Mouse (Mus musculus) kidney, postnatal 0 days (tissue): Measurements from ENCODE around the gene Hlcs. TPM values are rescaled to one million over a fixed set of nuclear protein-coding genes. Genes with fewer than 3 reads are reported as not detected.

ENCODE experiments used
- ATAC-seq: fragments of 200-750 bp; cut with Nextera tagmentation; replicated peaks from 2 replicates; pipeline ENCODE4 v1.8.0; 2017; ENCODE audit warnings: low read depth, moderate number of reproducible peaks, moderate TSS enrichment, moderate library complexity; ENCODE audit not compliant: low FRiP score
- DNase-seq: peaks from one replicate; pipeline ENCODE4 v3.0.0-alpha.2; 2016; ENCODE audit warnings: low spot score
- H3K27ac ChIP-seq: fragments of 300-500 bp; sonication (generic); 2 replicates; pipeline ENCODE4 v1.5.1; 2014; ENCODE audit warnings: mild to moderate bottlenecking
- H3K27me3 ChIP-seq: fragments of 300-500 bp; sonication (generic); 2 replicates; pipeline ENCODE4 v1.6.1; 2014; ENCODE audit warnings: low read length, mixed read lengths; ENCODE audit not compliant: insufficient read depth
- H3K36me3 ChIP-seq: fragments of 300-500 bp; sonication (generic); 2 replicates; pipeline ENCODE4 v1.6.1; 2014; ENCODE audit warnings: low read length, mixed read lengths; ENCODE audit not compliant: insufficient read depth
- H3K4me1 ChIP-seq: fragments of 300-500 bp; sonication (generic); replicated peaks from 2 replicates; pipeline ENCODE4 v1.6.1; 2014; ENCODE audit warnings: antibody characterized with exemption, low read length, mixed read lengths; ENCODE audit not compliant: insufficient read depth
- H3K4me2 ChIP-seq: fragments of 300-500 bp; sonication (generic); 2 replicates; pipeline ENCODE4 v1.6.1; 2014; ENCODE audit warnings: mild to moderate bottlenecking, low read length, moderate library complexity, mixed read lengths
- H3K4me3 ChIP-seq: fragments of 300-500 bp; sonication (generic); replicated peaks from 2 replicates; pipeline ENCODE4 v1.5.1; 2014; ENCODE audit warnings: low read depth, low read length
- H3K9ac ChIP-seq: fragments of 300-500 bp; sonication (generic); 2 replicates; pipeline ENCODE4 v1.6.1; 2014; ENCODE audit warnings: low read depth, low read length
- H3K9me3 ChIP-seq: fragments of 300-500 bp; sonication (generic); replicated peaks from 2 replicates; pipeline ENCODE4 v1.6.1; 2016; ENCODE audit warnings: low read length, inconsistent platforms, mixed read lengths
- CTCF ChIP-seq: IDR thresholded peaks from 2 replicates; pipeline ENCODE4 v1.5.1; 2016; ENCODE audit warnings: antibody characterized with exemption, low read depth, mild to moderate bottlenecking, moderate library complexity
- WGBS: fragments of 180-500 bp; shearing (Covaris S2); extraction: QIAGEN DNeasy Blood & Tissue Kit; methylation state at CpG from one replicate; pipeline ENCODE4 v1.1.7; 2014; 5-methylcytosine and 5-hydroxymethylcytosine counted together
- polyA plus RNA-seq: library from polyadenylated mRNA; unstranded; fragments of >200 nt; fragmentation: Nextera tagmentation; extraction: Ambion mirVana; gene quantifications from 2 replicates; pipeline ENCODE4 v1.2.1, GENCODE M21; 2015

Gene Hlcs
- polyA plus RNA-seq, 1 experiment from 2014 or later = 5.0 TPM

- no peak for ATAC-seq
- no peak for TF ChIP-seq CTCF
These were observed 90.0 kb downstream of the Hlcs start for GRCm38 (mm10) chr16:94223363-94223720.

GRCm38 (mm10) chr16:94222646-94223362 is 90.6 kb downstream of the Hlcs start:
- DNase-seq (no peak), ATAC-seq (no peak)
- Histone ChIP-seq H3K4me3 (no peak overlapping the region), H3K9ac (no peak overlapping the region), H3K27me3 (no peaks in the 10 kb centered on the region), H3K36me3 (no peaks in the 10 kb centered on the region), H3K4me2 (no peak overlapping the region), H3K4me1 (peaks cover 16% of the 10 kb centered on the region; the same call in 1 of the 2 replicates), H3K9me3 (no peaks in the 10 kb centered on the region), H3K27ac (peak overlapping the region; percentile 65)
- TF ChIP-seq CTCF = no peak
- WGBS = 50% methylated on average over 11 of the region's 11 CpGs

More at GRCm38 (mm10) chr16:94223363-94223720, 90.0 kb downstream of the Hlcs start:
- WGBS = 38% methylated on average over 8 of the region's 8 CpGs
- no peaks in the 10 kb centered on the region for H3K36me3 ChIP-seq
- no peak overlapping the region for H3K4me2 ChIP-seq
- H3K27ac ChIP-seq = peak overlapping the region; percentile 65
- H3K4me1 ChIP-seq = peaks cover 20% of the 10 kb centered on the region; the same call in 1 of the 2 replicates
- H3K9ac ChIP-seq = no peak overlapping the region
- no peak overlapping the region for H3K4me3 ChIP-seq
- no peaks in the 10 kb centered on the region for H3K9me3 ChIP-seq
- no peak for DNase-seq
- no peaks in the 10 kb centered on the region for H3K27me3 ChIP-seq

- ATAC-seq = no peak
- no peaks in the 10 kb centered on the region for H3K36me3 ChIP-seq
- no peak for TF ChIP-seq CTCF
- no peaks in the 10 kb centered on the region for H3K27me3 ChIP-seq
- WGBS = 63% methylated on average over 15 of the region's 15 CpGs
- H3K9me3 ChIP-seq = no peaks in the 10 kb centered on the region; the same call in 1 of the 2 replicates
- no peak overlapping the region for H3K4me2 ChIP-seq
- no peak for DNase-seq
- H3K4me1 ChIP-seq = peaks cover 4% of the 10 kb centered on the region; the same call in 1 of the 2 replicates
- no peak overlapping the region for H3K4me3 ChIP-seq
- H3K9ac ChIP-seq = no peak overlapping the region
- no peak overlapping the region for H3K27ac ChIP-seq
These were observed 102.5 kb downstream of the Hlcs start for GRCm38 (mm10) chr16:94210689-94211357.

DNA sequence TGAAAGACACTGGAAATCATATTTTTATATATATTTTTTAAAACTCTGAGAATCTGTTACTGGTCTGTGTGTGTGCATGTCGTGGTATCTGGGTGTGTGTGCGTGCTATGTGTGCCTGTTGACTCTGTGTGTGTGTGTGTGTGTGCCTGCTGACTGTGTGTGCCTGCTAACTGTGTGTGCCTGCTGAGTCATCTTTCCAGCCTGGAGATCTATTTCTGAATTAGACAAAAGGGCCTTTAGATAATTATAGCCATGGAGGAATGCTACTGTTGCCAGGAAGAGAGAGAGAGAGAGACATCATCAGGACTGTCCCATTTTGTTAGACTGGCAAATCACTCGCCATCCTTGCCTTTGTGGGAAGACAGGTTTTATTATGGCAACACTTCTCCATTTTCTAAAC is 103.7 kb downstream of the Hlcs start:
- ATAC-seq (no peak), DNase-seq (no peak)
- no peaks in the 10 kb centered on the region for H3K27me3 ChIP-seq
- WGBS = 81% methylated on average over 3 of the region's 3 CpGs
- H3K27ac ChIP-seq = no peak overlapping the region
- no peaks in the 10 kb centered on the region for H3K36me3 ChIP-seq
- no peak overlapping the region for H3K9ac ChIP-seq
- H3K4me1 ChIP-seq = peaks cover 10% of the 10 kb centered on the region
- no peak for TF ChIP-seq CTCF
- no peaks in the 10 kb centered on the region; the same call in 1 of the 2 replicates for H3K9me3 ChIP-seq
- H3K4me3 ChIP-seq = no peak overlapping the region
- no peak overlapping the region for H3K4me2 ChIP-seq

DNA sequence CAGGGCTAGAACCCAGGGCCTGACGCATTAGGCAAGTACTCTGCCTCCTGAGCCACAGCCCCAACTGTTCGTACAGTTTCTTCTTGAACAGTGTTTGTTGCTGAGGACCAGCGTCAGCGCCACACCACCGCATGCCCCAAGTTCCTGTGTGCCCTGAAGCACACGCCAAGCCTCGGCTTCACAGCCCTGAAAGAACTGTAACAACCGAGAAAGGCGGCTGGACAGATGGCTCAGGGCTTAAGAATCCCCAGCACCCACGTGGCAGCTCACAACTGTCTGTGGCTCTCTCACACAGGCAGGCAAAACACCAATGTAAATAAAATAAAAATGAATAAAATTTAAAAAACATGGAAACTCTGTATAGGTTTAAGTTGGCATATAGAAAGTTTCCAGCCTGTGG is 104.5 kb downstream of the Hlcs start:
- Histone ChIP-seq H3K9ac (no peak overlapping the region), H3K4me3 (no peak overlapping the region), H3K27me3 (no peaks in the 10 kb centered on the region), H3K36me3 (no peaks in the 10 kb centered on the region), H3K27ac (no peak overlapping the region), H3K4me1 (peaks cover 10% of the 10 kb centered on the region), H3K4me2 (no peak overlapping the region), H3K9me3 (no peaks in the 10 kb centered on the region; the same call in 1 of the 2 replicates)
- 83% methylated on average over 10 of the region's 10 CpGs for WGBS
- no peak for DNase-seq
- no peak for ATAC-seq
- no peak for TF ChIP-seq CTCF

GRCm38 (mm10) chr16:94208152-94208551 is 105.2 kb downstream of the Hlcs start:
- DNase-seq (no peak), ATAC-seq (no peak)
- no peaks in the 10 kb centered on the region for H3K36me3 ChIP-seq
- no peaks in the 10 kb centered on the region; the same call in 1 of the 2 replicates for H3K9me3 ChIP-seq
- H3K4me2 ChIP-seq = no peak overlapping the region
- TF ChIP-seq CTCF = no peak
- H3K27me3 ChIP-seq = no peaks in the 10 kb centered on the region
- no peak overlapping the region for H3K27ac ChIP-seq
- peaks cover 10% of the 10 kb centered on the region for H3K4me1 ChIP-seq
- no peak overlapping the region for H3K4me3 ChIP-seq
- WGBS = 70% methylated on average over 6 of the region's 6 CpGs
- no peak overlapping the region for H3K9ac ChIP-seq
